Mouse (Mus musculus): ENCODE results near the gene Gm21972.

Gm21972 gene

GRCm38 (mm10) chr1:86161061-86161460 lies 27.6 kb downstream of the Gm21972 start:
- DNase-seq (ENCODE audit: low read depth, low spot score) = no peak

DNA sequence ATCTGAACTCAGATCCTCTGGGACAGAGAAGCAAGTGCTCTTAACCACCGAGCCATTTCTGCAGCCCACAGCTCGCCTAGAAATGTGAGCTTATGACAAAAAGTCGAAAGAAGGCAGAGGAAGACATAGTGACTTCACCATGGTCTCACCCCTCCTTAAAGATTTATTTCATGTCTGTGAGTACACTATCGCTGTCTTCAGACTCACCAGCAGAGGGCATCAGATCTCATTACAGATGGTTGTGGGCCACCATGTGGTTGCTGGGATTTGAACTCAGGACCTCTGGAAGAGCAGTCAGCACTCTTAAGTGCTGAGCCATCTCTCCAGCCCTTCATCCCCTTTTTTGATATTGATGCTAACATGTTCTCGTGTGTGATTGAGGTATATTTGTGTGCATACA lies 41.2 kb downstream of the Gm21972 start:
- no peak for DNase-seq (ENCODE audit: low read depth, low spot score)

- no peak for DNase-seq (ENCODE audit: low read depth, low spot score)
Observed at GRCm38 (mm10) chr1:86176066-86176465, 42.6 kb downstream of the Gm21972 start.

DNA sequence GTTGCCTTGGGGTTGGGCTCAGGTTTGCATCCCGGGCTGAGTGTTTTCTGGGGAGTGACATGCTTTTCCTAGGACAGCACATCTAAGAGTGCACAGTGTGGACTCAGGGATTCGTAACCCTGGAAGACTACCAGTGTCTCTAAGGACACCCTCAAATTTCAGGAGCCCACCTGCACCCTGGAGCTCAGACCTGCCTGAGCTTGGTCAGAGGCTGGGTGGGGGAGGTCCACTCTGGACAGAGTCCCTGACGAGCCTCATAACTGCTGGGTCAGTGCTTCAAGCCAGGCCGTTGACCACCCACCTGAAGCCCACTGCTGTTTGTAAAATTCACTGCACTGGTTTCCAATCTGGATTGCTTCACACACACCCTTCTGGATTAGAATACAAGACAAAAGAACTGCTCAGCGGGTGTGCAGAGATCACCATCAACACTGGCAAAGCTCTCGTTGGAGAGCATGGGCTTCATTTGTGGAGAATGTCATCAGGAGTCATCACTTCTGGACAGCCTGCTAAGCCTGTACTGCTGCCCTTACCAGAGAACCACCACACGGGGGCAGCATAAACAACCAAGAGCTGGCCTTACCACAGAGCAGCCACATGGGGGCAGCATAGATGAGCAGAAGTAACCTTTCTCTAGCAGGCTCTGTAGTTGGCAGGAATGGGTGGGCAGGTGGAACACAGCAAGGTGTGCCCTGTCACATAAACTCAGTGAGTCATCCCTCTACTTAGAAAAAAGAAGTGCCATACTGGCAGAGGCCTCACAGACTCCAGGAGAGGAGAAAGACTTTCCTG lies 45.2 kb downstream of the Gm21972 start:
- peak; percentile 92 for DNase-seq (ENCODE audit: low read depth, low spot score)

- no peak for DNase-seq (ENCODE audit: low read depth, low spot score)
Observed at GRCm38 (mm10) chr1:86182004-86182709, 48.7 kb downstream of the Gm21972 start.

DNA sequence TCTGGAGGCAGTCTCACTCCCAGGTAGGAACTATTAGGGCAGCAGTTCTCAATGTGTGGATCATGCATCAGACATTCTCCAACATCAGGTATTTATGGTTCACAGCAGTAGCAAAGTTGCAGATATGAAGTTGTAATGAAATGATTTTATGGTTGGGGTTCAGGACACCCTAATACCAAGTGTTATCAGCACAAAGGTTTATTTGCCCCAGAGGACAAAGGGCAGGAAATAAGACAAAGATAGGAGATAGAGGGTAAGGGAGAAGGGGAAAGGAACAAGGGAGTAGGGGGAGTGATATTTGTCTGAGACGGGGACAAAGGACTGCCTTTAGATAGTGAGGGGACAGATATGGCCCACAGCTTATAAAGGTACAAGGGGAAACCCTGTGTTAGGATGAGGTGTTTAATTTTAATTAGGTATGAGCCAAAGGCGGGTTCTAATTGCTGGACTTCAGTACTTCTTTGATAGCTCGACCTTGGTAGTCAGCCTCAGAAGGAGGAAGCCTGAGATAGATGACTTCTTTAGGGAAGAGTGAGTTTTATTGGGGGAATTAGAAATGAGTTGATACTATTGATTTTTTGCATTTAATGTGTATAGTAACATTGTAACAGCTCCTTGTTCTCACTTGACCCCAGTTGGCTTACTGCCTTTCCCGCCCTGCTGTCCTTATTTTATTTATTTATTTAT lies 50.3 kb downstream of the Gm21972 start:
- DNase-seq (ENCODE audit: low read depth, low spot score) = no peak

GRCm38 (mm10) chr1:86186762-86187161 lies 53.3 kb downstream of the Gm21972 start:
- no peak for DNase-seq (ENCODE audit: low read depth, low spot score)

DNA sequence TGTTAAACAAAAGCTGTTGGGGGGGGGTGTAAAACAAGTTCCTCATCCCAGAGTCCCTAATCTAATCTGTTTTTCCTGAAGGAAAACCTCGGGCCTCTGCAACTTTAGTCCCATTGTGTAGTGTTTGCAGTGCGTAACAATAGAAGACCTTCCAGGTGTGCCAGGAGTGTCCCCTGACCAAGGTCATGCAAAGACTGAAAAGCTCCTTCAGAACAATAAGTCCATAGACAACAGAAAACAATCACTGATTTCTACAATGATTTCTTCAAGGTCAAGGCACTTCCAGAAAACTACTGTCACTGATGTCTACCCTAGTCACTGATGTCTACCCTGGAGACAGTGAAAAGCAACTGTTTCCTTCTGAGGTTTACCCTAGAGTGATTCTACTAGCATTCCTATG lies 54.4 kb downstream of the Gm21972 start:
- DNase-seq (ENCODE audit: low read depth, low spot score) = no peak

- no peak for DNase-seq (ENCODE audit: low read depth, low spot score)
Observed at GRCm38 (mm10) chr1:86188271-86188670, 54.8 kb downstream of the Gm21972 start.

DNA sequence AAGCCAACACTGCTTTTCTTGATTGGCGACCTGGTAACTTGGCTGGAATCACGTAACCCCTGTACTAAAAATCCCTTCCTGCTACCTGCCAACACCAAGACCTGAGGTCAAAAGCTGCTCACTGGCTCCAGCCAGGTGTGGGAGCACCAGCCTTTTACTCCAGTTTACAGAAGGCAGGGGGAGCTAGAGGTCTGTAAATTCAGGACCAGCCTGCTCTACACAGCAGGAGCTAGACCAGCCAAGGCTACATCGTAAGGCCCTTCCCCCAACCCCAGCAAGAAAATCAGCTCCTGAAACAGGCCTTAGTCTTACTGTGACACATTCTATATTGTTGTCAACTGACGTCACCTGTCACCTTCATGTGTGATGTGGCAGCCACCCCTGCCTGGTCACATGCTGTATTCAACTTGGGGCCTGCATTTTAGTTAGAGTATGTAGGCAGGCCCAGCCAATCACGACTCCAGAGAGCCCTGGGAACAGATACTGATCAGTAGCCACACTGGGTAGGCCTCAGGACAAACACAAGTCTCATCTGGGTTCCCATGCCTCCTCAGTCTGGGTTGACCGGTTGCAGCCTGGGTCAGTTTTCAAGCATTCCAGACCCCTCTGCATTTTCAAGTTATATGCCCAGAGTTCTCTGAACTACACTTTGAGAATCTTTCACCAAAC lies 55.7 kb downstream of the Gm21972 start:
- peak; percentile 17 for DNase-seq (ENCODE audit: low read depth, low spot score)

- DNase-seq (ENCODE audit: low read depth, low spot score) = no peak
Observed at GRCm38 (mm10) chr1:86190843-86191242, 57.4 kb downstream of the Gm21972 start.

DNA sequence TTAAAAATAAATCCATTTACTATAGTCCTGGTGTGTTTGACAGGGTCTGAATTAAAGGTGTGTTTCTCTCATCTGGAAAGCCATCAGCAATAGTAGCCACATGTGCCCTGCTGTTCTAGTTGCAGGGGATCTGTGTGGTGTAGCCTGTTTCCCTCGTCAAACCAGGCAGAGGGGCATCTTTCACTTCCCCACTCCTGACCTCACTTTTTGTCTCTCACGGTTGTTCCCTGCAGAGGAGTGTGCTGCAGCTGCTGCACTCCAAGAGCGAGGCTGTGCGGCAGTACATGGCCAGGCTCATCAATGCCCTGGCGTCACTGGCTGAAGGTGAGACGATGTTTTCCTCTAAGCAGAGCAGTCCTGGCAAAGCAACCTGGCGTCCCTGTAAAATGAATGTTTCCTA lies 60.6 kb downstream of the Gm21972 start:
- no peak for DNase-seq (ENCODE audit: low read depth, low spot score)

GRCm38 (mm10) chr1:86198276-86198675 lies 64.8 kb downstream of the Gm21972 start:
- DNase-seq (ENCODE audit: low read depth, low spot score) = no peak

GRCm38 (mm10) chr1:86199026-86199425 lies 65.6 kb downstream of the Gm21972 start:
- no peak for DNase-seq (ENCODE audit: low read depth, low spot score)

- DNase-seq (ENCODE audit: low read depth, low spot score) = no peak
Observed at GRCm38 (mm10) chr1:86201312-86201711, 67.9 kb downstream of the Gm21972 start.

- DNase-seq (ENCODE audit: low read depth, low spot score) = no peak
Observed at GRCm38 (mm10) chr1:86202617-86203219, 69.3 kb downstream of the Gm21972 start.

- DNase-seq (ENCODE audit: low read depth, low spot score) = no peak
Observed at GRCm38 (mm10) chr1:86210676-86211075, 77.2 kb downstream of the Gm21972 start.

- DNase-seq (ENCODE audit: low read depth, low spot score) = no peak
Observed at GRCm38 (mm10) chr1:86211498-86211897, 78.1 kb downstream of the Gm21972 start.
